Mouse (Mus musculus): Measurements from ENCODE around the gene Krt14. TPM values are rescaled to one million over a fixed set of nuclear protein-coding genes. Genes with fewer than 3 reads are reported as not detected.
A peak's percentile ranks its signal among the peaks of the same experiment; 100 is the strongest.

Gene Krt14
- polyA plus RNA-seq, 1 experiment, result not detected

DNA sequence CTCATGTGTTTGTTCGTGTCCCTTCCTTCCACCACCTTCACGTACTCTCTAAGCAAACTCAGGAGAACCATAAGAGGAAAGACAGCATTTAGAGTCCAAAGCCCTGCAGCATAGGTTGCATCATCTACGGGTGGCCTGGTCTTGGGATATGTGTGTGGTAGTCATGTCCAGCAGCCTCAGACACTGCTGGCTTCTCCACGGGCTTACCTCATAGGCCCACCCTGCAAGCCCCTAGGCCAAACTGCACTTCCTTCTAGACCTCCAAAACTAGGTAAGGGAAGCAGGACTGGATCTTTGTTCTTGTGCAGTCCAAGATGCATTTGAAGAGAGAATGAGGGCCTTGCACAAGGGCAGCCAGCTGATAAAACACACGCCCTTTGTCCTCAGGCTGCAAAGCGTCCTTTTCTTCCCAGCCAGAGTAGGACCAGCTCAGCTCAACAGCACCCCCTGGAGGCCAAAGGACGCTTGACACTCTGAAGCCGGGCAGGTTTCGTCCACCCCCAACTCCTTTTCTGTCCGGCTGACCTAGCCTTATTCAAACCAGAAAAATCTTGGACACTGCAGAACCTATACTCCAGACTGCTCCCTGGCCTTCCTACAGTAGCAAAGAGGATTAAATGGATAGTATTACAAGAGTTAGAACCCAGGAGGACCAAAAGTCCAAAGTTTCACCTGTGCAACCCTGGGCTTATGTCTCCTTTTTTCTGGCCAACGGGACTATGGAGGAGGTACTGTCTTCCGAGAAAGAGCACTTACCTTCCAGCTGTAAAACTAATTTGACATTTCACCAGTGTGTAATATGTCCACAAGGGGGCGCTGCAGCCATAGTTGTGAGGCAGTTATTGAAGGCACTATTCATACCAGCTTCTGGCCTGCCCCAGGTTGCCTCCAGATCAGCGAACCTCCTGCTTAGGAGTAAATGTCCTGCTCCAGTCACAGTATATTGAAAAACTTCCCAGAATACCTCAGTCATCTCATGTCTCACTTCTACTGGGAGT is 38.3 kb downstream of the Krt14 start:
- H3K4me1 ChIP-seq (ENCODE audit: control insufficient read depth, insufficient read depth, low read length), result no peaks in the 10 kb centered on the region
- no peak overlapping the region for H3K4me3 ChIP-seq (ENCODE audit: insufficient read depth, low read length)
- TF ChIP-seq POLR2A (IDR thresholded peaks at IDR 0.05; ENCODE audit: borderline replicate concordance, low read depth, low read length), result no peak
- peak; percentile 61 for TF ChIP-seq CTCF (IDR thresholded peaks at IDR 0.05; ENCODE audit: low read depth, low read length)
- H3K27ac ChIP-seq (ENCODE audit: insufficient read depth, low read depth, low read length), result no peak overlapping the region

DNA sequence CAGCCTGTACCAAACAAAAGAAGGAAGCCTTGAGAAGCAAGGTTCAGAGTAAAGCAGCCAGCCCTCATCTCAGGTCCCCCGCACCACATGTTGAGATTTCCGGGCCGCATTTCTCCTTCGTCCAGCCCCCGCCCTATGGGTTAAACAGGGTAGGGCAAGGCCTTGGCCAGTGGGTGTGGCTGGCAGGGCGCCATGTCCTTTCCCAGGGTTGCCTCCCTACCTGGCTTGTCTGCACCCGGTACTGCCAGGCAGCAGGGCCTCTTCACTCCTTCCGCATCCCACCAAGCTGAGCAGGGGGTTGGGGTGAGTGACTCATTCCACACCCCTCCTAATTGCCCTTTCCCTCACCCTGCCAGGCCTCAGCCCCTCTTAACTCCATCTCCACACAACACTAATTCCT is 39.3 kb downstream of the Krt14 start:
- TF ChIP-seq POLR2A (IDR thresholded peaks at IDR 0.05; ENCODE audit: borderline replicate concordance, low read depth, low read length) (no peak), CTCF (IDR thresholded peaks at IDR 0.05; ENCODE audit: low read depth, low read length) (no peak)
- no peak overlapping the region for H3K4me3 ChIP-seq (ENCODE audit: insufficient read depth, low read length)
- H3K4me1 ChIP-seq (ENCODE audit: control insufficient read depth, insufficient read depth, low read length), result no peaks in the 10 kb centered on the region
- no peak overlapping the region for H3K27ac ChIP-seq (ENCODE audit: insufficient read depth, low read depth, low read length)

DNA sequence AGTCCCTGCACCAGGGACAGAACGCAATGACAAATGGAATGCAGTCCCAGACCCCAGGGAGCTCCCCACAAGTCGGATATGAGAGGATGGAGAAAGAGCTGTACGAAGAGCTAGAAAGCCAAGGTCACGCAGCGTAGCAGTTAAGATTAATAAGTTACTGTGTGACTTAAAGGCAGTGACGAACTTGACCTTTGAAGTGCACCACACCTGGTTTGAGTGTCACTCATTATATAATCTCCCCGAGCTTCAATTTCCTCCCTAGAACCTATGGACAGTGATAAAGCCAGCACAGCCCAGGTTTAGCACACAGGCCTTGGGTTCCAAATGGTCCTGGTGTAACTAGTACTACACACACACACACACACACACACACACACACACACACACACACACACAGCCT is 43.0 kb downstream of the Krt14 start:
- TF ChIP-seq POLR2A (IDR thresholded peaks at IDR 0.05; ENCODE audit: borderline replicate concordance, low read depth, low read length) (no peak), CTCF (IDR thresholded peaks at IDR 0.05; ENCODE audit: low read depth, low read length) (no peak)
- H3K27ac ChIP-seq (ENCODE audit: insufficient read depth, low read depth, low read length), result no peak overlapping the region
- H3K4me1 ChIP-seq (ENCODE audit: control insufficient read depth, insufficient read depth, low read length), result no peaks in the 10 kb centered on the region
- no peak overlapping the region for H3K4me3 ChIP-seq (ENCODE audit: insufficient read depth, low read length)

DNA sequence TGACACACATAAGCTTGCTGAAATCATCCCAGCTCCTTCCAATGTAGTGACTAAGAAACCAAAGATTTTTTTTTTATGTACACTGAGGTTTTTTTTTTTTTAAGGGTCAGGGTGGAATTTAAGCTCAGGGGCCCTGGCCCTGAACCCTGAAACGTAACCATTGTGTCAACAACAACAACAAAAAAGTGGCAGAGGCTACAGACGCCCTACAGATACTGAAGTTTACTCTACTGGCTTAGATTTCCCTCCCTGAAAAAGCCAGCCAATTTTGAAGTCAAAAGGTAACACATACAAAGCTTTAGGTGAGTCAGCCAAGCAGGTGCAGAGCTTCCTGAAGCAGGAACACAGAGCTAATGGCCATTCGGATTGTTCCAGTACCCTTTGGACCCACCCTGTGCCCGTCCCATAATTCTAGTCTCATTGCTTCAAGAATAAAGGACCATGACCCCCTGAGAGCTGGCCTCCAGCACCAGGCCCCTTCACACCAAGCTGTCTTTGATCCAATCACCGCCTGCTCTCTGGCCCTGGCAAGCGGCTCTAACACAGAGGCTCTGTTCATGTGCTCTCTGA is 49.4 kb downstream of the Krt14 start:
- Histone ChIP-seq H3K4me3 (ENCODE audit: insufficient read depth, low read length) (no peak overlapping the region), H3K27ac (ENCODE audit: insufficient read depth, low read depth, low read length) (no peak overlapping the region), H3K4me1 (ENCODE audit: control insufficient read depth, insufficient read depth, low read length) (no peaks in the 10 kb centered on the region)
- TF ChIP-seq CTCF (IDR thresholded peaks at IDR 0.05; ENCODE audit: low read depth, low read length) (no peak), POLR2A (IDR thresholded peaks at IDR 0.05; ENCODE audit: borderline replicate concordance, low read depth, low read length) (no peak)

DNA sequence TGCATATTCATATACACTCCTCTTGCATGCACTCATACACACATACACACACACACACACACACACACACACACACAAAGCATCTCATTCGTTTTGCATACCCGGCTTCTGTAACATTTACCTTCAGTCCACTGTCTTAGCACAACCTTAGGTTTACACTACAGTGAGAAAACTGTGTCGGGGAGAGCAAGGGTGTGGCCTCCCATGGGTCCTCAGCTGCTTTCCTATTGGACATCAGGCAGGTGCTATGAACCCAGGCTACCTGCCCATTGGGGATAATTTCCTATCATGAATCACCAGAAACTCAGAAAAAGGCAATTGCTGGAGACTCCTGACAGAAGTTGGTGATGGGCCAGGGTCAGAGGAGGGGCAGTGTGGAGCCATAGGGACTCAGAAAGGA is 50.0 kb downstream of the Krt14 start:
- no peak overlapping the region for H3K4me3 ChIP-seq (ENCODE audit: insufficient read depth, low read length)
- H3K27ac ChIP-seq (ENCODE audit: insufficient read depth, low read depth, low read length), result no peak overlapping the region
- TF ChIP-seq POLR2A (IDR thresholded peaks at IDR 0.05; ENCODE audit: borderline replicate concordance, low read depth, low read length) (no peak), CTCF (IDR thresholded peaks at IDR 0.05; ENCODE audit: low read depth, low read length) (no peak)
- no peaks in the 10 kb centered on the region for H3K4me1 ChIP-seq (ENCODE audit: control insufficient read depth, insufficient read depth, low read length)

DNA sequence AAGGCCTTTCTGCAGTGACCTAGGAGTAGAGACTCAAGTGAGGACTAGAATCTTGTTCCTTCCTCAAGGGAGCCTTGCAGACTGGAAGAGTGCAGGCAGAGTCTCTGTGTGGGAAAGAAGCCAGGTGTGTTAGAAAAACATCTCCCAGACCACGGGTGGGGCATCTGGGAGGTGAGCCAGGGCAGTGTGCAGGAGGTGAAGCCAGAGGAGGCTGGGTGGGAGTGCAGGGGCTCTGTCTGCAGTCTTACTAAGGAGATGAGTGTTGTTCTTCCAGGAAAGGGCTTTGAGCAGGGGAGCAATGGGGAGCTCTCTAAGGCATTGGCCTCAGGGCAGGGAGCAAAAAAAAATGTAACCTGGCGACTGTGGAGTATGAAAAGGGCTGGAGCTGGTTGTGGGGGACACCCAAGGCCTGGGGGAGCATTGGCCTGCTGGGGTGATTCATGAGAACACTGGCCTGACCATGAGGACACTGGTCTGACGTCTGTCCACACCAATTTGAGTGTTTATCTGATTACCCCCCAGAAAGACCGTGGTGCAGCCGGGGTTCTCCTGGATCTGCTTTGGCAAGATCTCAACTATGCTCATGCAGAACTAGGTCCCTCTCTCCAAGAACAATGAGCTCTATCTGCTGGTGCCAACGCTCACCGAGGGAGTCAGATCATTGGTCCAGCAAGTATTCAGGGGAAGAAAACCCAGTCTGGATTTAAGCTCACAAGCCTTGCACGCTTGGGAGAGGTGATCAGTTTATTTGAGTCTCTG is 51.7 kb downstream of the Krt14 start:
- Histone ChIP-seq H3K4me1 (ENCODE audit: control insufficient read depth, insufficient read depth, low read length) (no peaks in the 10 kb centered on the region), H3K27ac (ENCODE audit: insufficient read depth, low read depth, low read length) (no peak overlapping the region)

More for the DNA sequence above, 51.7 kb downstream of the Krt14 start:
- H3K4me3 ChIP-seq (ENCODE audit: insufficient read depth, low read length), result no peak overlapping the region
- TF ChIP-seq CTCF (IDR thresholded peaks at IDR 0.05; ENCODE audit: low read depth, low read length) (no peak), POLR2A (IDR thresholded peaks at IDR 0.05; ENCODE audit: borderline replicate concordance, low read depth, low read length) (no peak)

Other genes starting within 250 kb of the Krt14 start
- gene Krtap29-1, start 228.5 kb downstream of the Krt14 start, polyA plus RNA-seq (2012; ENCODE audit: insufficient read depth, insufficient read length, missing spikeins), result not detected in 2 replicates
- gene Krtap16-1, start 221.0 kb downstream of the Krt14 start, polyA plus RNA-seq (2012; ENCODE audit: insufficient read depth, insufficient read length, missing spikeins), result not detected in 2 replicates
- gene Krtap17-1, start 213.6 kb downstream of the Krt14 start, polyA plus RNA-seq (2012; ENCODE audit: insufficient read depth, insufficient read length, missing spikeins), result not detected in 2 replicates
- gene Krt33a, start 191.3 kb downstream of the Krt14 start, polyA plus RNA-seq (2012; ENCODE audit: insufficient read depth, insufficient read length, missing spikeins), result not detected in 2 replicates
- gene Krt33b, start 177.7 kb downstream of the Krt14 start, polyA plus RNA-seq (2012; ENCODE audit: insufficient read depth, insufficient read length, missing spikeins), result not detected in 2 replicates
- gene Krt34, start 166.0 kb downstream of the Krt14 start, polyA plus RNA-seq (2012; ENCODE audit: insufficient read depth, insufficient read length, missing spikeins), result not detected in 2 replicates
- not detected in 2 replicates for gene Krt31, start 157.0 kb downstream of the Krt14 start, polyA plus RNA-seq (2012; ENCODE audit: insufficient read depth, insufficient read length, missing spikeins)
- not detected in 2 replicates for gene Krt32, start 119.3 kb downstream of the Krt14 start, polyA plus RNA-seq (2012; ENCODE audit: insufficient read depth, insufficient read length, missing spikeins)
- gene Krt35, start 111.3 kb downstream of the Krt14 start, polyA plus RNA-seq (2012; ENCODE audit: insufficient read depth, insufficient read length, missing spikeins), result not detected in 2 replicates
- gene Krt36, start 101.9 kb downstream of the Krt14 start, polyA plus RNA-seq (2012; ENCODE audit: insufficient read depth, insufficient read length, missing spikeins), result not detected in 2 replicates
- gene Krt13, start 86.0 kb downstream of the Krt14 start, polyA plus RNA-seq (2012; ENCODE audit: insufficient read depth, insufficient read length, missing spikeins), result not detected in 2 replicates
- not detected in 2 replicates for gene Krt15, start 71.6 kb downstream of the Krt14 start, polyA plus RNA-seq (2012; ENCODE audit: insufficient read depth, insufficient read length, missing spikeins)
- not detected in 2 replicates for gene Krt19, start 58.9 kb downstream of the Krt14 start, polyA plus RNA-seq (2012; ENCODE audit: insufficient read depth, insufficient read length, missing spikeins)
- gene Krt9, start 14.3 kb downstream of the Krt14 start, polyA plus RNA-seq (2012; ENCODE audit: insufficient read depth, insufficient read length, missing spikeins), result not detected in 2 replicates
- not detected in 2 replicates for gene Krt16, start 41.4 kb upstream of the Krt14 start, polyA plus RNA-seq (2012; ENCODE audit: insufficient read depth, insufficient read length, missing spikeins)
- gene Krt17, start 53.5 kb upstream of the Krt14 start, polyA plus RNA-seq (2012; ENCODE audit: insufficient read depth, insufficient read length, missing spikeins), result not detected in 2 replicates
- not detected in 2 replicates for gene Krt42, start 62.3 kb upstream of the Krt14 start, polyA plus RNA-seq (2012; ENCODE audit: insufficient read depth, insufficient read length, missing spikeins)
- 922 and 1,042 TPM in 2 replicates for gene Eif1, start 112.3 kb upstream of the Krt14 start, polyA plus RNA-seq (2012; ENCODE audit: insufficient read depth, insufficient read length, missing spikeins)
- not detected in 2 replicates for gene Gast, start 126.9 kb upstream of the Krt14 start, polyA plus RNA-seq (2012; ENCODE audit: insufficient read depth, insufficient read length, missing spikeins)
- 0.68 and 1.2 TPM in 2 replicates for gene Hap1, start 148.6 kb upstream of the Krt14 start, polyA plus RNA-seq (2012; ENCODE audit: insufficient read depth, insufficient read length, missing spikeins)
- 7.3 and 15.0 TPM in 2 replicates for gene Jup, start 190.2 kb upstream of the Krt14 start, polyA plus RNA-seq (2012; ENCODE audit: insufficient read depth, insufficient read length, missing spikeins)
- gene P3h4, start 207.3 kb upstream of the Krt14 start, polyA plus RNA-seq (2012; ENCODE audit: insufficient read depth, insufficient read length, missing spikeins), result 0.67 TPM in 1 of 2 replicates, not detected in the other
- gene Fkbp10, start 208.1 kb upstream of the Krt14 start, polyA plus RNA-seq (2012; ENCODE audit: insufficient read depth, insufficient read length, missing spikeins), result 1.3 and 1.6 TPM in 2 replicates
- gene Nt5c3b, start 234.3 kb upstream of the Krt14 start, polyA plus RNA-seq (2012; ENCODE audit: insufficient read depth, insufficient read length, missing spikeins), result 13.0 and 17.6 TPM in 2 replicates
- not detected in 2 replicates for gene Klhl10, start 234.4 kb upstream of the Krt14 start, polyA plus RNA-seq (2012; ENCODE audit: insufficient read depth, insufficient read length, missing spikeins)

Data from bone marrow macrophage, adult 2 months (primary cell).